In the genomic region with DNA sequence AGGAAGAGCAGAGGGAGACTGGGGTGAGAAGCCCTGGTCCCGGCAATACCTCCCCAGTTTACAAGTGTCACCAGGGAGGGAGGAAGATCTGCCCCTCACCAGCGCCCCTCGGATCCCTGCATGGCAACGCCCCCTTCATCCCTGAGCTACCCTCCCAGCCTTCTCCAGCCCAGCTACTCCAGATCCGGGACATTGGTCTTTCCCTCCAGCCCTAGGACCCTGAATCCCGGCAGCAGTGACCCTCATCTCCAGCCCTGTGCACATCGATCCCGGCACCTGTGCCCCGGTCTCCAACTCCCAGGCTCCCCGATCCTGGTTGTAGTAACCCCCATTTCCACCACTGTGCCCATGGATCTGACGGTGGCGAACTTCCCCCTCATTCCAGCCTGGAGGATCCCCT, we compare ENCODE assay signal across 8 mouse cellular contexts. TPM values are rescaled to one million over a fixed set of nuclear protein-coding genes. Genes with fewer than 3 reads are reported as not detected.
DNase-seq lines count a peak whose midpoint lies in the region; ATAC-seq lines count a peak whose summit lies in the region.

No protein-coding gene starts in this region.

- H3K9me3 ChIP-seq in lung, embryonic 15.5 days: no peaks in the 10 kb centered on the region
- H3K9me3 ChIP-seq in embryonic facial prominence, embryonic 12.5 days: no peaks in the 10 kb centered on the region
- H3K9me3 ChIP-seq in intestine, embryonic 16.5 days (ENCODE audit: control insufficient read depth, low read length): no peaks in the 10 kb centered on the region
- no peaks in the 10 kb centered on the region for H3K9me3 ChIP-seq in neural tube, embryonic 14.5 days (ENCODE audit: control insufficient read depth, low read length)

- H3K9ac ChIP-seq in lung, embryonic 15.5 days: peak overlapping the region; percentile 53
- peak overlapping the region; percentile 75 for H3K9ac ChIP-seq in embryonic facial prominence, embryonic 12.5 days
- peak overlapping the region; percentile 82 for H3K9ac ChIP-seq in intestine, embryonic 16.5 days (ENCODE audit: low read depth, low read length)
- peak overlapping the region; percentile 86 for H3K9ac ChIP-seq in neural tube, embryonic 14.5 days (replicated peaks; ENCODE audit: low read depth, low read length)

- H3K27ac ChIP-seq in lung, embryonic 15.5 days: peak overlapping the region; percentile 58
- H3K27ac ChIP-seq in embryonic facial prominence, embryonic 12.5 days: peak overlapping the region; percentile 69
- H3K27ac ChIP-seq in intestine, embryonic 16.5 days (ENCODE audit: low read length): peak overlapping the region; percentile 72
- peak overlapping the region; percentile 85 for H3K27ac ChIP-seq in neural tube, embryonic 14.5 days (ENCODE audit: low read depth, low read length)

- intact Hi-C loops in left cerebral cortex, postnatal 4 days (cut with DNase I): no loop called here

- WGBS in lung, embryonic 15.5 days: under 1% methylated on average over 12 of the region's 12 CpGs
- under 1% methylated on average over 12 of the region's 12 CpGs for WGBS in embryonic facial prominence, embryonic 12.5 days
- WGBS in intestine, embryonic 16.5 days: under 1% methylated on average over 12 of the region's 12 CpGs
- 0% methylated on average over 11 of the region's 12 CpGs for WGBS in neural tube, embryonic 14.5 days

- H3K4me1 ChIP-seq in lung, embryonic 15.5 days: peaks cover 33% of the 10 kb centered on the region
- peaks cover 28% of the 10 kb centered on the region for H3K4me1 ChIP-seq in embryonic facial prominence, embryonic 12.5 days
- peaks cover 27% of the 10 kb centered on the region for H3K4me1 ChIP-seq in intestine, embryonic 16.5 days (ENCODE audit: control insufficient read depth, insufficient read depth, low read length)
- peaks cover 22% of the 10 kb centered on the region for H3K4me1 ChIP-seq in neural tube, embryonic 14.5 days (ENCODE audit: control insufficient read depth, insufficient read depth, low read length)

- H3K36me3 ChIP-seq in lung, embryonic 15.5 days: no peaks in the 10 kb centered on the region
- peaks cover 22% of the 10 kb centered on the region for H3K36me3 ChIP-seq in embryonic facial prominence, embryonic 12.5 days
- H3K36me3 ChIP-seq in intestine, embryonic 16.5 days (ENCODE audit: control insufficient read depth, insufficient read depth, low read length): peaks cover 7% of the 10 kb centered on the region
- peaks cover 4% of the 10 kb centered on the region; the same call in 1 of the 2 replicates for H3K36me3 ChIP-seq in neural tube, embryonic 14.5 days (ENCODE audit: control insufficient read depth, insufficient read depth, low read length)

- no peaks in the 10 kb centered on the region for H3K27me3 ChIP-seq in lung, embryonic 15.5 days
- no peaks in the 10 kb centered on the region for H3K27me3 ChIP-seq in embryonic facial prominence, embryonic 12.5 days
- no peaks in the 10 kb centered on the region for H3K27me3 ChIP-seq in intestine, embryonic 16.5 days (replicated peaks; ENCODE audit: control insufficient read depth, insufficient read depth, low read length)
- H3K27me3 ChIP-seq in neural tube, embryonic 14.5 days (ENCODE audit: control insufficient read depth, insufficient read depth, low read length): no peaks in the 10 kb centered on the region

- H3K4me3 ChIP-seq in lung, embryonic 15.5 days: peak overlapping the region; percentile 63
- H3K4me3 ChIP-seq in embryonic facial prominence, embryonic 12.5 days: peak overlapping the region; percentile 60
- peak overlapping the region; percentile 85 for H3K4me3 ChIP-seq in intestine, embryonic 16.5 days (ENCODE audit: low read length)
- peak overlapping the region; percentile 68 for H3K4me3 ChIP-seq in neural tube, embryonic 14.5 days (ENCODE audit: low read depth, low read length)

- DNase-seq in lung, postnatal 25 days (ENCODE audit: low spot score): no peak
- DNase-seq in urinary bladder, postnatal 25 days (ENCODE audit: low spot score): no peak
- no peak for DNase-seq in adrenal gland, postnatal 4 days (ENCODE audit: low spot score in 2 of 2)
- DNase-seq in left cerebral cortex, postnatal 4 days: no peak

- peak overlapping the region; percentile 94 for H3K4me2 ChIP-seq in lung, embryonic 15.5 days
- H3K4me2 ChIP-seq in embryonic facial prominence, embryonic 12.5 days (replicated peaks): peak overlapping the region; percentile 96
- H3K4me2 ChIP-seq in intestine, embryonic 16.5 days (ENCODE audit: low read depth, low read length): peak overlapping the region; percentile 93
- peak overlapping the region; percentile 87 for H3K4me2 ChIP-seq in neural tube, embryonic 14.5 days (ENCODE audit: low read depth, low read length)

- no peak for ATAC-seq in lung, embryonic 15.5 days (ENCODE audit: borderline replicate concordance, extremely low read depth, low FRiP score, low TSS enrichment)
- peak; percentile 2; the same call in 1 of the 2 replicates for ATAC-seq in embryonic facial prominence, embryonic 12.5 days (ENCODE audit: insufficient number of reproducible peaks, insufficient read depth, low FRiP score, low TSS enrichment)
- ATAC-seq in intestine, embryonic 16.5 days: peak; percentile 9
- peak; percentile 31 for ATAC-seq in neural tube, embryonic 14.5 days (ENCODE audit: low read depth)

RNA-seq across cellular contexts. Expression of gene Mvd, which starts 0.4 kb away (rescaled TPM):
- 24.3 and 24.7 TPM in 2 replicates for polyA plus RNA-seq in lung, embryonic 15.5 days (2015; fragmentation: Nextera tagmentation; extraction: Ambion mirVana)
- polyA plus RNA-seq in embryonic facial prominence, embryonic 12.5 days (2016; fragmentation: Nextera tagmentation; extraction: Ambion mirVana): 44.6 and 45.1 TPM in 2 replicates
- polyA plus RNA-seq in intestine, embryonic 16.5 days (2015; fragmentation: Nextera tagmentation; extraction: Ambion mirVana): 80.4 and 81.7 TPM in 2 replicates
- polyA plus RNA-seq in neural tube, embryonic 14.5 days (2014; fragmentation: Nextera tagmentation; extraction: Ambion mirVana): 61.0 and 61.7 TPM in 2 replicates
- 10 to 100 TPM in 1 of 2 experiments, 1 to 10 TPM in 1; 9.1 to 11.5 TPM for total RNA-seq in adrenal gland, postnatal 4 days (2021)
- total RNA-seq in left cerebral cortex, postnatal 4 days (2021): 10 to 100 TPM; 68.7 to 78.2 TPM

RNA-seq across cellular contexts. Expression of gene Cyba, which starts 10.1 kb away (rescaled TPM):
- 208 and 215 TPM in 2 replicates for polyA plus RNA-seq in lung, embryonic 15.5 days (2015; fragmentation: Nextera tagmentation; extraction: Ambion mirVana)
- polyA plus RNA-seq in embryonic facial prominence, embryonic 12.5 days (2016; fragmentation: Nextera tagmentation; extraction: Ambion mirVana): 88.3 TPM in 2 replicates
- polyA plus RNA-seq in intestine, embryonic 16.5 days (2015; fragmentation: Nextera tagmentation; extraction: Ambion mirVana): 338 and 349 TPM in 2 replicates
- 23.9 and 38.9 TPM in 2 replicates for polyA plus RNA-seq in neural tube, embryonic 14.5 days (2014; fragmentation: Nextera tagmentation; extraction: Ambion mirVana)
- 10 to 100 TPM; 49.9 to 76.7 TPM for total RNA-seq in adrenal gland, postnatal 4 days (2021)
- total RNA-seq in left cerebral cortex, postnatal 4 days (2021): 10 to 100 TPM in 1 of 2 experiments, 1 to 10 TPM in 1; 8.8 to 10.1 TPM

RNA-seq across cellular contexts. Expression of gene Snai3, which starts 17.8 kb away (rescaled TPM):
- 1.1 and 1.2 TPM in 2 replicates for polyA plus RNA-seq in lung, embryonic 15.5 days (2015; fragmentation: Nextera tagmentation; extraction: Ambion mirVana)
- 0.45 and 0.73 TPM in 2 replicates for polyA plus RNA-seq in embryonic facial prominence, embryonic 12.5 days (2016; fragmentation: Nextera tagmentation; extraction: Ambion mirVana)
- polyA plus RNA-seq in intestine, embryonic 16.5 days (2015; fragmentation: Nextera tagmentation; extraction: Ambion mirVana): 0.73 and 0.83 TPM in 2 replicates
- not detected in 2 replicates for polyA plus RNA-seq in neural tube, embryonic 14.5 days (2014; fragmentation: Nextera tagmentation; extraction: Ambion mirVana)
- total RNA-seq in adrenal gland, postnatal 4 days (2021): under 1 TPM; 0.42 to 0.56 TPM
- total RNA-seq in left cerebral cortex, postnatal 4 days (2021): not detected

RNA-seq across cellular contexts. Expression of gene Il17c, which starts 21.0 kb away (rescaled TPM):
- not detected in 2 replicates for polyA plus RNA-seq in lung, embryonic 15.5 days (2015; fragmentation: Nextera tagmentation; extraction: Ambion mirVana)
- 0.45 TPM in 1 of 2 replicates, not detected in the other for polyA plus RNA-seq in embryonic facial prominence, embryonic 12.5 days (2016; fragmentation: Nextera tagmentation; extraction: Ambion mirVana)
- polyA plus RNA-seq in intestine, embryonic 16.5 days (2015; fragmentation: Nextera tagmentation; extraction: Ambion mirVana): not detected in 2 replicates
- not detected in 2 replicates for polyA plus RNA-seq in neural tube, embryonic 14.5 days (2014; fragmentation: Nextera tagmentation; extraction: Ambion mirVana)
- total RNA-seq in adrenal gland, postnatal 4 days (2021): not detected
- total RNA-seq in left cerebral cortex, postnatal 4 days (2021): under 1 TPM in 1 of 2 experiments, not detected in 1; 0.52 TPM

RNA-seq across cellular contexts. Expression of gene Rnf166, which starts 33.1 kb away (rescaled TPM):
- polyA plus RNA-seq in lung, embryonic 15.5 days (2015; fragmentation: Nextera tagmentation; extraction: Ambion mirVana): 40.5 and 43.9 TPM in 2 replicates
- 46.8 and 49.9 TPM in 2 replicates for polyA plus RNA-seq in embryonic facial prominence, embryonic 12.5 days (2016; fragmentation: Nextera tagmentation; extraction: Ambion mirVana)
- 29.2 and 30.4 TPM in 2 replicates for polyA plus RNA-seq in intestine, embryonic 16.5 days (2015; fragmentation: Nextera tagmentation; extraction: Ambion mirVana)
- 28.5 and 31.0 TPM in 2 replicates for polyA plus RNA-seq in neural tube, embryonic 14.5 days (2014; fragmentation: Nextera tagmentation; extraction: Ambion mirVana)
- total RNA-seq in adrenal gland, postnatal 4 days (2021): 10 to 100 TPM; 47.5 to 53.7 TPM
- 10 to 100 TPM; 21.8 to 24.1 TPM for total RNA-seq in left cerebral cortex, postnatal 4 days (2021)
